Mouse (Mus musculus) hindbrain, embryonic 15.5 days (tissue): ENCODE measurements around the gene Rnf169. TPM values are rescaled to one million over a fixed set of nuclear protein-coding genes. Genes with fewer than 3 reads are reported as not detected.

ENCODE experiments used
- ATAC-seq: fragments of 200-750 bp; cut with Nextera tagmentation; 2 replicates; pipeline ENCODE4 v1.8.0; 2017; ENCODE audit warnings: low read depth, moderate number of reproducible peaks, moderate TSS enrichment; ENCODE audit not compliant: low FRiP score
- H3K27ac ChIP-seq: fragments of 300-500 bp; sonication (generic); replicated peaks from 2 replicates; pipeline ENCODE4 v1.5.1; 2015; ENCODE audit warnings: mild to moderate bottlenecking, inconsistent platforms
- H3K27me3 ChIP-seq: fragments of 300-500 bp; sonication (generic); 2 replicates; pipeline ENCODE4 v1.6.1; 2015; ENCODE audit warnings: control low read depth, inconsistent platforms
- H3K36me3 ChIP-seq: fragments of 300-500 bp; sonication (generic); 2 replicates; pipeline ENCODE4 v1.6.1; 2015; ENCODE audit warnings: control low read depth, inconsistent platforms
- H3K4me1 ChIP-seq: fragments of 300-500 bp; sonication (generic); replicated peaks from 2 replicates; pipeline ENCODE4 v1.6.1; 2015; ENCODE audit warnings: control low read depth, inconsistent platforms
- H3K4me2 ChIP-seq: fragments of 300-500 bp; sonication (generic); 2 replicates; pipeline ENCODE4 v1.6.1; 2015; ENCODE audit warnings: moderate library complexity, mild to moderate bottlenecking, inconsistent platforms
- H3K4me3 ChIP-seq: fragments of 300-500 bp; sonication (generic); 2 replicates; pipeline ENCODE4 v1.5.1; 2015; ENCODE audit warnings: mild to moderate bottlenecking, inconsistent platforms
- H3K9ac ChIP-seq: fragments of 300-500 bp; sonication (generic); 2 replicates; pipeline ENCODE4 v1.6.1; 2015; ENCODE audit warnings: inconsistent platforms
- H3K9me3 ChIP-seq: fragments of 300-500 bp; sonication (generic); 2 replicates; pipeline ENCODE4 v1.6.1; 2016; ENCODE audit warnings: control low read depth, inconsistent platforms
- WGBS: fragments of 180-500 bp; shearing (Covaris S2); methylation state at CpG from one replicate; pipeline ENCODE4 v1.1.7; 2015; 5-methylcytosine and 5-hydroxymethylcytosine counted together
- polyA plus RNA-seq: library from polyadenylated mRNA; unstranded; fragments of >200 nt; fragmentation: Nextera tagmentation; extraction: Ambion mirVana; gene quantifications from 2 replicates; pipeline ENCODE4 v1.2.1, GENCODE M21; 2015

Rnf169 gene
- polyA plus RNA-seq, 1 experiment from 2014 or later: 4.6 TPM

- no peak for ATAC-seq
- 78% methylated on average over 11 of the region's 11 CpGs for WGBS
These were observed 77.2 kb downstream of the Rnf169 start for GRCm38 (mm10) chr7:99902918-99903665.

GRCm38 (mm10) chr7:99902208-99902607, 78.0 kb downstream of the Rnf169 start:
- 65% methylated on average over 4 of the region's 4 CpGs for WGBS

More at GRCm38 (mm10) chr7:99902918-99903665, 77.2 kb downstream of the Rnf169 start:
- no peak overlapping the region for H3K4me3 ChIP-seq
- H3K9me3 ChIP-seq: no peaks in the 10 kb centered on the region
- H3K9ac ChIP-seq: no peak overlapping the region
- no peak overlapping the region for H3K4me2 ChIP-seq
- H3K27ac ChIP-seq: no peak overlapping the region
- no peaks in the 10 kb centered on the region for H3K36me3 ChIP-seq
- H3K4me1 ChIP-seq: no peaks in the 10 kb centered on the region
- H3K27me3 ChIP-seq: no peaks in the 10 kb centered on the region

GRCm38 (mm10) chr7:99896905-99897304, 83.3 kb downstream of the Rnf169 start:
- no peaks in the 10 kb centered on the region for H3K36me3 ChIP-seq
- H3K4me3 ChIP-seq: no peak overlapping the region
- no peaks in the 10 kb centered on the region for H3K9me3 ChIP-seq
- ATAC-seq: no peak
- H3K27ac ChIP-seq: no peak overlapping the region
- WGBS: 83% methylated on average over 4 of the region's 4 CpGs
- H3K4me2 ChIP-seq: no peak overlapping the region
- H3K9ac ChIP-seq: no peak overlapping the region
- no peaks in the 10 kb centered on the region for H3K27me3 ChIP-seq
- peaks cover 18% of the 10 kb centered on the region for H3K4me1 ChIP-seq

More at GRCm38 (mm10) chr7:99902208-99902607, 78.0 kb downstream of the Rnf169 start:
- Histone ChIP-seq H3K9me3 (no peaks in the 10 kb centered on the region), H3K4me3 (no peak overlapping the region), H3K27ac (no peak overlapping the region), H3K36me3 (no peaks in the 10 kb centered on the region), H3K4me2 (no peak overlapping the region), H3K27me3 (no peaks in the 10 kb centered on the region), H3K9ac (no peak overlapping the region), H3K4me1 (no peaks in the 10 kb centered on the region)
- no peak for ATAC-seq

GRCm38 (mm10) chr7:99894478-99894877, 85.8 kb downstream of the Rnf169 start:
- Histone ChIP-seq H3K9ac (no peak overlapping the region), H3K9me3 (no peaks in the 10 kb centered on the region), H3K4me3 (no peak overlapping the region), H3K4me1 (peaks cover 20% of the 10 kb centered on the region), H3K36me3 (no peaks in the 10 kb centered on the region), H3K27me3 (no peaks in the 10 kb centered on the region), H3K4me2 (no peak overlapping the region), H3K27ac (no peak overlapping the region)
- 0 out of 2 replicates have a peak, but pooled peaks have one; percentile 47 for ATAC-seq
- 68% methylated on average over 6 of the region's 6 CpGs for WGBS

- Histone ChIP-seq H3K4me1 (peaks cover 25% of the 10 kb centered on the region), H3K4me2 (no peak overlapping the region), H3K36me3 (no peaks in the 10 kb centered on the region), H3K4me3 (no peak overlapping the region), H3K27me3 (no peaks in the 10 kb centered on the region), H3K9ac (no peak overlapping the region), H3K9me3 (no peaks in the 10 kb centered on the region), H3K27ac (no peak overlapping the region)
- no peak for ATAC-seq
- 77% methylated on average over 3 of the region's 3 CpGs for WGBS
These were observed 86.3 kb downstream of the Rnf169 start for GRCm38 (mm10) chr7:99893967-99894366.

GRCm38 (mm10) chr7:99892351-99892750, 87.9 kb downstream of the Rnf169 start:
- no peak overlapping the region for H3K27ac ChIP-seq
- no peak overlapping the region for H3K4me2 ChIP-seq
- no peak for ATAC-seq
- no peak overlapping the region for H3K4me3 ChIP-seq
- H3K9ac ChIP-seq: no peak overlapping the region
- H3K4me1 ChIP-seq: peaks cover 25% of the 10 kb centered on the region
- 84% methylated on average over 2 of the region's 2 CpGs for WGBS
- no peaks in the 10 kb centered on the region for H3K36me3 ChIP-seq
- H3K27me3 ChIP-seq: no peaks in the 10 kb centered on the region
- no peaks in the 10 kb centered on the region for H3K9me3 ChIP-seq

- Histone ChIP-seq H3K4me3 (no peak overlapping the region), H3K36me3 (no peaks in the 10 kb centered on the region), H3K9me3 (no peaks in the 10 kb centered on the region), H3K4me1 (peaks cover 25% of the 10 kb centered on the region), H3K27ac (no peak overlapping the region), H3K27me3 (no peaks in the 10 kb centered on the region), H3K4me2 (no peak overlapping the region), H3K9ac (no peak overlapping the region)
- no peak for ATAC-seq
- WGBS: 68% methylated on average over 3 of the region's 3 CpGs
These were observed 88.8 kb downstream of the Rnf169 start for GRCm38 (mm10) chr7:99891471-99891870.

- no peak for ATAC-seq
- Histone ChIP-seq H3K4me1 (peaks cover 16% of the 10 kb centered on the region), H3K4me2 (no peak overlapping the region), H3K36me3 (no peaks in the 10 kb centered on the region), H3K27me3 (no peaks in the 10 kb centered on the region), H3K27ac (no peak overlapping the region), H3K4me3 (no peak overlapping the region), H3K9me3 (no peaks in the 10 kb centered on the region), H3K9ac (no peak overlapping the region)
- 77% methylated on average over 3 of the region's 3 CpGs for WGBS
These were observed 90.0 kb downstream of the Rnf169 start for GRCm38 (mm10) chr7:99890168-99890755.

GRCm38 (mm10) chr7:99889175-99889880, 90.9 kb downstream of the Rnf169 start:
- H3K4me2 ChIP-seq: no peak overlapping the region
- no peaks in the 10 kb centered on the region for H3K9me3 ChIP-seq
- 38% methylated on average over 10 of the region's 10 CpGs for WGBS
- H3K4me1 ChIP-seq: peaks cover 10% of the 10 kb centered on the region
- H3K4me3 ChIP-seq: no peak overlapping the region
- H3K27ac ChIP-seq: no peak overlapping the region
- ATAC-seq: no peak
- no peaks in the 10 kb centered on the region for H3K27me3 ChIP-seq
- no peaks in the 10 kb centered on the region for H3K36me3 ChIP-seq
- no peak overlapping the region for H3K9ac ChIP-seq

GRCm38 (mm10) chr7:99887743-99888142, 92.5 kb downstream of the Rnf169 start:
- H3K9ac ChIP-seq: no peak overlapping the region
- ATAC-seq: no peak
- no peak overlapping the region for H3K4me2 ChIP-seq
- no peak overlapping the region for H3K27ac ChIP-seq
- peaks cover 10% of the 10 kb centered on the region for H3K4me1 ChIP-seq
- H3K4me3 ChIP-seq: no peak overlapping the region
- H3K27me3 ChIP-seq: no peaks in the 10 kb centered on the region
- no peaks in the 10 kb centered on the region for H3K36me3 ChIP-seq
- no peaks in the 10 kb centered on the region for H3K9me3 ChIP-seq

GRCm38 (mm10) chr7:99887230-99887735, 93.0 kb downstream of the Rnf169 start:
- Histone ChIP-seq H3K4me2 (no peak overlapping the region), H3K4me1 (peaks cover 10% of the 10 kb centered on the region), H3K4me3 (no peak overlapping the region), H3K36me3 (no peaks in the 10 kb centered on the region), H3K27ac (no peak overlapping the region), H3K9me3 (no peaks in the 10 kb centered on the region), H3K27me3 (no peaks in the 10 kb centered on the region), H3K9ac (no peak overlapping the region)
- no peak for ATAC-seq
- 70% methylated on average over 2 of the region's 2 CpGs for WGBS

- 44% methylated on average over 2 of the region's 2 CpGs for WGBS
- H3K36me3 ChIP-seq: no peaks in the 10 kb centered on the region
These were observed 102.0 kb downstream of the Rnf169 start for GRCm38 (mm10) chr7:99878254-99878653.

More at GRCm38 (mm10) chr7:99878254-99878653, 102.0 kb downstream of the Rnf169 start:
- ATAC-seq: no peak
- Histone ChIP-seq H3K27ac (no peak overlapping the region; the same call in 1 of the 2 replicates), H3K27me3 (no peaks in the 10 kb centered on the region), H3K9ac (no peak overlapping the region), H3K4me1 (peaks cover 11% of the 10 kb centered on the region; the same call in 1 of the 2 replicates), H3K9me3 (no peaks in the 10 kb centered on the region), H3K4me2 (no peak overlapping the region), H3K4me3 (no peak overlapping the region)
